Mouse (Mus musculus) megakaryocyte-erythroid progenitor cell, adult 5-6 weeks (primary cell): ENCODE measurements around the gene Nim1k. TPM values are rescaled to one million over a fixed set of nuclear protein-coding genes. Genes with fewer than 3 reads are reported as not detected.
A peak's percentile ranks its signal among the peaks of the same experiment; 100 is the strongest.
"Not testable (repeated sequence)": the region's sequence is repeated elsewhere in the genome, so short reads cannot be mapped to it uniquely, and the experiment has no call there.

Source experiments
- ATAC-seq: replicated peaks from 2 replicates; pipeline ENCODE4 v1.8.0; 2016; ENCODE audit warnings: mild to moderate bottlenecking, inconsistent platforms; ENCODE audit not compliant: severe bottlenecking, poor library complexity, low FRiP score, low TSS enrichment
- total RNA-seq, 2 experiments: library from RNA; stranded (forward) in 1 of 2; stranded (reverse) in 1 of 2; fragments of 200-1000, 215-1000 nt in 1 of 2; fragments of >200 nt in 1 of 2; fragmentation: Nextera tagmentation in 1 of 2; gene quantifications; 2 replicates each; pipeline ENCODE4 v1.2.3; 2014 to 2017

Gene Nim1k
- total RNA-seq, 2 experiments from 2014 or later: 0.33 TPM; not detected in 1

DNA sequence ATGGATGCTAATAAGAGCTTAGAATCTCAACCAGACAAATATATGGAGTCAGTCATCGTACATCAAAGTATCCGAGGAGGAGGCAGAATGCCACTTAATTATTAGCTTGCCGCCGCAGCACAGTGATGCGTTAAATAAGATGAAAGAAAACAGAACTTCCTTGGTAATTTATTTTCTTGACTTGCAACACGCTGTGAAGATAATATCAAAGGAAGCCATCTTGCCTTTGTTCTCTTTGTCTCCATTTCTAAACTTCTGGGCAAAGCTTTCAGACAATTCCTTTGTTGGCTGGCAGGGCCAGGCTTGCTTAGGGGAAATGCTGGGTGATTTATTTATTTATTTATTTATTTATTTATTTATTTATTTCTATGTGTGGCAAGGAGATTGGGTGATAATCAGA lies 24.2 kb downstream of the Nim1k start:
- no peak for ATAC-seq

DNA sequence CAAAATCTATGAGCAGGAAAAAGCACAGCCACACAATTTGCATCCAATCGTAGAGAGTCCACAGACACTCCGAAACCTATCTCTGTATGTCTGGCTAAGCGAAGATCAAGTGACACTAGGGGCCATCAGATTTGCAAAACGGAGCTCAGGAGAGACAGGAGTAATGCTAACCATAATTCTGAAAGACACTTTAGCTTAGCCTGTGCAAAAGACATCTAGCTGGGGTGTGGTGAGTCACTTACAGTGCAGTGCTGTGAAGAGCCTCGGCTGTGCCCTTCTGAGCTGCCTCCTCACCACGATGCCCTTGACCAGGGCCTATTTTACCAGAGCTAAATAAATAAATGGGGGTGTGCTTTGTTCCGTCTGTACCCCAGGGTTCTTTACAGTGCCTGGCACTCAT lies 26.3 kb downstream of the Nim1k start:
- ATAC-seq: no peak

DNA sequence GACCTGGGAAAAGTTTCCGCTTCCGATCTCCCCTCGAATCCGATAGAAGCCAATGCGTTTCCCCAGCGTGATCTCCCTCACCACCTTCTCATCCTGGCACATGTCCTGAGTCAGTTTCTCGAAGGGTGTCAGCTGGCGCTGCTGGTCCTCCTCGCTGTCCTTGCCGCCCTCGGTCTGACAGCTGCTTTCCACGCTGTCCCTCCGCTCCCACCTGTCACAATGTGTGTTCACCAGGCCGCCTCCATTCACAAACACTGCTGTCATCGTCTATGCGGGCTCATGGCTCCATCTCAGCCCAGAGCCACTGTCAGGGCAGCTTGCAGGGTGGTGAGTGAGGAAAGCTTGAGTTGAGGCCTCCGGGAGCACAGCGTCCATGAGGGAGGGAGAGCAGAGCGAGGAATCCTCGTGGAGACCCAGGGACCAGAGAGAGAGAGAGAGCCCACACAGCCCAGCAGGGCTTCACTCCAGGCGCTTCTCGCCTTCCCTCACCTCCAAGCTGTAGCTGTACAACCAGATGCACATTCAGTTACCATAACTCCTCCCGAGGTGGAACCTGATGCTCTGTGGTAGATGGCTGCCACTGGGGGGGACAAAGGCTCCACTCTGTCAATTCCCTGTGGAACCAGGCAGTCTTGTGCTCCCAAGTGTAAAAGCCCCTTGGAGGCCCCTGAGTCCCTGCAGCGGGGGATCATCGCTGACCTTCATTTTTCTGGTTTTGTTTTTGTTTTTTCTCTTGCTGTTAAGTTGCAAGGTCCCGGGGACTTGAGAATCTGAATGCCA lies 27.9 kb downstream of the Nim1k start:
- ATAC-seq: no peak

DNA sequence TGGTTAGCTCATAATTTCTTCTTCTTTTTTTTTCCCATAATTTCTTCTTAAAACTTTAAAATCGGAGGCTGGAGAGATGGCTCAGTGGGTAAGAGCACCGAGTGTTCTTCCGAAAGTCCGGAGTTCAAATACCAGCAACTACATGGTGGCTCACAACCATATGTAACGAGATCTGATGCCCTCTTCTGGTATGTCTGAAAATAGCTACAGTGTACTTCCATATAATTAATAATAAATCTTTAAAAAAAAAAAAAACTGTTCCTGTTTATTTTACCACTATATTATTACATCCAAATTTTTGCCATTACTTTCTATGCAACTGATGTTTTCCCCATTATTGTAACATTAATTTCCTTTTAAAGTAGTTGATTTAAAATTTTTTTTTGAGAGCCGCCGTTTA lies 31.1 kb downstream of the Nim1k start:
- ATAC-seq: no peak

DNA sequence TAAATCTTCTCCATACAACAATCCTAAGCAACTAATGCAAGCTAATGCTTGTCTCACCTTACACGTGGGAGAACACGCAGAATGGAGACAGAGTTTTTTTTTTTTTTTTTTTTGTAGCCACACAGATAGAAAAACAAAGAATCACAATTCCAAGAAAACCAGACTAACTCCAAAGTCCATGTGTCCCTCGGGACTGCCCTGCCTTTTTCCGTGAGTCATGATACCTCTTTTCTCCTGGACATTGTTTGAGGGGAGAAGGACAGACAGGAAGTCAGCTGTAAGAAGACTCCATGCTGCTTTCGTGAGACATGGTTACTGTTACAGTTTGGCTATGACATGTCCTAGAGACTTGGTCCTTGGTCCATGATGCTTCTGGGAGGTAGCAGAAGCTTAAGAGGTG lies 32.3 kb downstream of the Nim1k start:
- ATAC-seq: no peak

DNA sequence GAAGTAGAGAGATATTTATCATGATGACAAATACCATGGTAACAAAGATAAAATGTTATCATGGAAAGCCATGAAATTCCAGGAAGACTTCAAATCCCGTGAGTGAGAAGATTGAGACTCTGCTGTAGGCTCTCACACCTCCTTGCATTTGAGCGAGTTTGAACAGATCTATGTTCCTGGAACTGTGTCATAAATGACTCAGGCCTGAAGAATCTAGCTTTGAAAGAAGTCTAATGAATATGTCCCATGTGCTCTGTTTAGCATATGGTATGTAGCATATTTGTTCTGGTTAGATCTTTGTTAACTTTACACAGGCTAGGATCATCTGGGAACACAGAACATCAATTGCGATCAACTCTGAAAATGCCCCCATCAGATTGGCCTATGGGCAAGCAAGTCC lies 33.2 kb downstream of the Nim1k start:
- no peak for ATAC-seq

DNA sequence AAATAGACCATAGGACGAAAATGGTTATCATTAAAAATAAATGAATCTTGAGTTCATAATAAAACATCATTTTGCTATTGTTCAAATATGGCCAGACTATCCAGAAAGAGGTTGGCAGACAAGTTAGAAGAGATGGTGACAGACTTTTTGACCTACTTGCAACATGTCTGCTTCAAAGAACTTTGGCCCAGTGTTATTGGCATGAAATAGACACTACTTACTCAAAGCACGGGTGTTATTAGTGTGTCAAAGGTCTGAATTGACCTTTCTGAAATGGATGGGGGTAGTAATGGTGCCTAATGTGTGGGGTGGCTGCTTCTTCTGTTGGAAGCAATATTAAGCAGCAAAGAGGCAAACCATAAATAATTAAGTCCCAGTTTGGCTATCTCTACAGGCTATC lies 39.6 kb downstream of the Nim1k start:
- no peak for ATAC-seq

DNA sequence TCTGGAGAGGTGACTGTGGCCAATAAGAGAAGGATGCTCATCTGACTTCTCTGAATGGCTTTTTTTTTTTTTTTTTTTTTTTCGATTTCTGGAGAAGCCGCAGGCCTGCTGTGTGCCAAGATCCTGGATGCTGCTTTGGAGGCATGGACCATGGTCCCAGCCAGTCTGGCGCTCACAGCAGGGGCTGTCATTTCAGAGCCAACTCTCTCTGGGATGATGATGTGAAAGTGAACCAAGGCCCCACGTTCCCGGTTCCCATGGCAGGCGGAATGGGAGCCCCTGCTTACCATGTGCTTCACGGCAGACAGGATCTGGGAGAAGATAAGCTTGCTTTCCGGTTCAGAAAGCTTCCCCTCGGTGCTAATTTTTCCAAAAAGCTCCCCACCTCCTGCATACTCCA lies 41.9 kb downstream of the Nim1k start:
- ATAC-seq: no peak

DNA sequence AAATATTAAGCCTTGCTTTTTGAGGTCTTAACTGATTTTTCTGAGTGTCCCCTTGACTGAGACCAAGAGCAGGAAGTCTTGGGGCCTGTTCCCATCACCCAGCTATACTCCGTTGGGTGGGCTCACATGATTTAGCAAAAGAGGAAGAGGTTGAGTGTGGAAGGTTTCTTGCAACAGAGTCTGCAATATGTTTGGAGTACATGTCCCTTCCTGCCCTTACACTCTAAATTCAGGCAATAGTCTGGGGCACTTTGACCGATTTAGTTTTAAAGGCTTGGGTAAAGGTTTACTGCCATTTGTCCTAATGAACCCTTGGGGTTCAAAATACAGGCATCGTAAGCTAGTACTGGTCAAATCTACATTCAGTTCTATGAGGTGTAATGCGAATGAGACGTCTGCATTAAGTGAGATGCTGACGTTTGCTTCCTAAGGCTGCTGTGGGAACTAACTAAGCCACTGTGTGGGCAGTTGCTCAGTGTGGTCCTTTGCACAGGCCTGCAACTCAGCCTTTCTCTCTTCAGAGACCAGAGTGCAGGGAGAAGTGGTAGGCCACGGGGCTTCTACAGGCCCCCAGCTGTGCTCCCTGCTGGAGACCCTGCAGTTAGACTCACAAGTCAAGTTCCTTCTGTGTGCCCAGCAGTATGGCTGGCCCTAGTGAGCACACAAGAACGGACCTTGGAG lies 42.4 kb downstream of the Nim1k start:
- ATAC-seq: no peak

DNA sequence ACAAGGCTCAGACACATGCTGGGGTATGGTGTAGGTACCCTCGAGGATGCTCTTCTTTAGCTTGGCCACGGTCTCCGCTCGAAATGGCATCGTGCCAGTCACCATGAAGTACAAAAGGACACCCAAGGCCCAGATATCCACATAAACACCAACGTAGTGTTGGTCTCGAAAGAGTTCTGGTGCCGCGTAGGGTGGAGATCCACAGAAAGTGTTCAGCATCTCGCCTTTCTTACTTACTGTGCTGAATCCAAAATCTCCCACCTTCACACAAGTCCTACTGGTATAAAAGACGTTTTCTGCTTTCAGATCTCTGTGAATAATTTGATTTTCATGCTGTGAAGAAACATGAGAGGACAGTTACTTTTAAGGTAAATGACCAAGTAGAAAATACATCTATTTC lies 43.2 kb downstream of the Nim1k start:
- ATAC-seq: no peak

DNA sequence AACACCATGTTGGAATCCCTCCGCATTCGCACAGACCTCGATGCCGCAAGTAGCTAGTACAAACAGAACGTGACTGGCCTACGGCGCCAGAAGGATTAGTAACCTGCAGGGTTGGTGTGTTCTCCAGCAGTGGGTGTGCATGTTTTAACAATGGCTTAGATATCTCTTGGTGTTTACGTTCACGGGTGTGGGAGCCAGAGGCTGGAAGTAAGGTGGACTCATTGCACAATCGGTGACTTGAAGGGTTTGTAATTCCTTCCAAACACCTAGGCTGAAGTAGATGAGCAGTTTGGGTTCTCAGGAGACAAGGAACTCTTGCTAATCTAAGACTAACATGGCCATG lies 45.4 kb downstream of the Nim1k start:
- ATAC-seq: no peak

DNA sequence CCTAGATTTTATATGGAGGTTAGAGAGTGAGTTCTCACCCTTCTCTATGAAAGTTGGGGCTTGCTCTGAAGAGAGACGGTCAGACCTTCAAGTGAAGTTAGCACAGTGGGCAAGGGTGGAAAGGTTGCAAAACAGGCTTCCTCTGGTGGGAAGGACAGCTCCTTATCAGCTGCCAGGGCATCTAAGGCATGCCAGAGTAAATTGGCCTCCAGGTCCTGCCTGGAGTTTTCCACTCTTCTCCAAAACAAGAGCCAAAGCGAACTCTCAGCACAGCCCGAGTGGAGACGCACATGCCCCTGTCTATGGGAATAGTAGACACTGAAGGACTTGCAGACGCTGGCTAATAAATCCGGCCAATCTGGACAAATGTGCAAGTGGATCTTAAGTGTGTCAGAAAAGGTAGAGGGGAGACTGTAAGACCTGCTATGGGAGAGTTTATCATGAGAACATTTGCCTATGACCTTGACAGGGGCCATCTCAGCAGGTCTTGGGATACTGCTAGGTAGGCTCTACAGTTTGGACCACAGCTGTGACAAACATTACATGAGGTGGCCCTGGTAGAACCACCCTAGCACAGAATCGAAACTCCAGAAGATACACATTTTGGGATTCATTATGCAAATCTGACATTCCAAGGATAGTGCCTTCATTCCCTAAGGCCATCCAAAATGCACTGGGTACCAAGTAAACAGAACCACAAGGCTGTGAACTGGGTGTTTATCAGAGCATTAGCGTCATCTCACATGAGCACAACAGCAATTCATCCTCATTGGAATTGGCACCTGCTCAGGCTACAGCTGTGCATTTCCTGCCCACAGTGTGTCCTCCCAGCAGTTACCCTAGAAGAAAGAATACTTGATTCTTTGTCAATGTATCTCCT lies 46.1 kb downstream of the Nim1k start:
- ATAC-seq: peak; percentile 28; the same call in 1 of the 2 replicates

DNA sequence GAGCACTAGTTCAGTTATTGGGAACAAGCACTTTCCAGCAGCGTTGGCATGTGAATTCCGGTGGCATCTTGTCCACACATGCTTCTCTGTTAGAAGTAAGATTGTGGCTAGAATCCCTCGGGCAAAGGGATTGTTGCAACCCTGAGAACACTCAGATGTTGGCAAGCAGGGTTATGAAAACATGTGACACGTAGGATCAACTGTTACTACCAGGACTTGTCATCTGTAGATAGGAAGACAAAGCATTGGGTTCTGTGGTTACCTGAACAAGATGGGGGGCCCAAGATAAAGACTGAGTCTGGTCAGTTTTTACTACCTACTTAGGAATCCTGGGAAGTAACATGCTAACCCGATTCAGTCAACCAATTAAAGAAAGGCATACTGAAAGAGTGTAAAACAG lies 46.7 kb downstream of the Nim1k start:
- peak; percentile 66 for ATAC-seq

DNA sequence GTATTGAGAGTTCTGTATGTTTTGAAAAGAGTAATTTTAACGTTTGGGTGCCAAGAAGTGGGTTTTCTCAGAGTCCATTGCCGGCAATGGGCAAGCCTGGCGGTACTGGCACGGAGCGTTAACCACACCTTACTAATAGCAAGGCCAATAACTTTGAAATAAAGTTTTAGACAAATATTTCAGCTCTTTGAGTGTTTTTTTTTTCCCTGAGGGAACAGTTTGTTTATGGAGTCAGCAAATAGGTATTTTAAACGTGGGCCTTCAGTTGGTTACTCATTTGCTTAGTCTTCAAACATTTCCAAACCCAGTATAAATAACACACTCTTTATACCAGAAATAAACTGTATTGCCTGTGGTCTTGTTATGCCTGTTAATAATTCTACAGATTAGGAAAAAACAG lies 47.8 kb downstream of the Nim1k start:
- ATAC-seq: no peak

DNA sequence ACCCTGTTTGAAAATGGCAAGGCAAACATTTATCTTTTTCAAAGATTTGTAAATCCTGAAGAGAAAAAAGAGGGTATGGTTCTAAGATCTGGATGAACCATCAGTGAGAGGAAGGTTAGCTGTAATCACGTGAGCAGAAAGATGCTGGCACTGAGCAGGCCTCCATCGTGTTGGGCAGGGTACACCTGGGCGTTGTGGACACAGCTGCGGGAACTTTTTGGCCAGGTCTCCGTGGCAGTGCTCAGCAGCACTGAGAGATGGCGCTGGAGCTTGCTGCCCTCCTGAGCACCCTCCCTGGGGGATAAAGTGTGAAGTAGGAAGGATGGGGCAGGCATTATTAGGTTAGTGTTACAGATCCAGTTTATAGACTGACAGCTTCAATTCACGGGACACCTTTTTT lies 48.7 kb downstream of the Nim1k start:
- ATAC-seq: no peak

DNA sequence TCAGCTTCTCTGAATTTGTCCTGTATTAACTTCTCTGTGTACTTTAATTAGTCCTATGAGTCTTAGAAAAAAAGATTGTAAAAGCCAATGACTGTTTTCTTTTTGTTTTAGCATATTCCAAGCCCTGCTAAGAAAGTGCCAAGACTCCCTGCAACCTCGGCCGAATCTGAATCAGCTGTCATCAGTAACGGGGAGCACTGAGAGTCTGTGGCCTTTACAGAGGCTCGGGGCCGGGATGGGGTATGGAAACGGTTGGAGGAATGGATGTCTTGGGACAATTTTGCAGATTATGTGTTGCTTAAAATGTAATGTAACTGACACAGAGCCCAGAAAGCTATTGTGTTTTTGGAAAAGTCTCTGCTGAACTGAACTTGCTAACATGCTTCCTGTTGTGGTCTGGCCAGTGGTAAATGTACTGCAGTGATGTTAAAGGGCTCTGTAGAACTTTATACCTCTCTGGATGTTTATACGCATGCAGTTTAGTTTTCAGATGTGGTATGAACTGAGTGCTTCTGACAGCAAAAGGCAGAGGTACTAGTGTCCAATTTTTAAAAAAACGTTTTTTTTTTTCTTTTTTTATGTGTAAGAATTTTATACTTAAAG lies 49.3 kb downstream of the Nim1k start:
- ATAC-seq: not testable (repeated sequence)

DNA sequence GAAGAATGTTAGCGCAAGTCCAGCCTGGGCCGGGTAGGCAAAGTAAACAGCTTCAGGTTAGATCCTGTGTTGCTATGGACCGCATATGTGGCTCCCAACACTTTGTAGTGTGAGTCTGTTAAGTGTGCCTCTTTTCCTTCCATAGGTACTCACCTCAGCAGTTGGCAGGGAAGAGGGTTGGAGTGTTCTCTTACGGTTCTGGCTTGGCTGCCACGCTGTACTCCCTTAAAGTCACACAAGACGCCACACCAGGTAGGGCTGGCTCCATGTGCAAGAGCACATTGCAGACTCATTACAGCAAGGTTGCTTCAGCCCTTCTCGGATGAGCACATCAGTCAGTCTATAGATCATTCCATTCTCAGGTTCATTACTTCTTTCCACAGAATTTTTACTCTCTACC lies 51.4 kb downstream of the Nim1k start:
- ATAC-seq: no peak

DNA sequence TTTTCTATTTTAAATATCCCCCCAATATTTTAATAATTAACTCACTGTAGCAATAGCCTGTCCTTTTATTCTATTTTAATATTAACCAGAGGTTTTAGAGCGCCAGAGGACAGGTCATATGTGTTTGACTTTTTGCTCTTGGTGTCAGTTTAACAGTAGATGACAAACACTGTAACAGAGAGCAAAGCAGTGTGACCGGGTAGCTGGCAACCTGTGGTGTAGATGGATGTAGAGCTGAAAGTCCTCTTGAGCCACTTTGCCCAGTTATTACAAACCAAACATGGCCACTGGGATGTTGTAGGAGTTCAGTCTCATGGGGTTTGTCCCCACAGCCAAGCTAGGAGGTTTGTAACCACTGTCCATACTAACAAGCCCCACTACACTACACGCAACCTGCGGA lies 57.2 kb downstream of the Nim1k start:
- ATAC-seq: no peak

DNA sequence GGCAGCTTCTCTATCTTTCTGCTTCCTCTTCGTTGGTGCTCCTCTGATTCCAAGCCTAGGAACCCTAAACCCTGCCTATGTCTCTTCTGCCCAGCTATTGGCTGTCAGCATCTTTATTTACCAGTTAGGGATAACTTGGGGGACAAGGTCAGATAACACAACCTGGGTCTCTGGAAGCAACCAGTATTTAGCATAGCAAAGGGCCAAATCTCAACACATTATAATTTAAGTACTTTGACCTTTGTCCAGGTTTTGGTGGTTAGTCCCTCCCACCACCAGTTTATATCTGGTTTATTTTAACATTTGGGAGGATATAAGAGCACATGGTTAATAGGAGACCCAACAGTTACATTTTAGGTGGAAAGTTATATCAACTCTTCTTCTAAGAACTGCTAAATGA lies 59.2 kb downstream of the Nim1k start:
- no peak for ATAC-seq

DNA sequence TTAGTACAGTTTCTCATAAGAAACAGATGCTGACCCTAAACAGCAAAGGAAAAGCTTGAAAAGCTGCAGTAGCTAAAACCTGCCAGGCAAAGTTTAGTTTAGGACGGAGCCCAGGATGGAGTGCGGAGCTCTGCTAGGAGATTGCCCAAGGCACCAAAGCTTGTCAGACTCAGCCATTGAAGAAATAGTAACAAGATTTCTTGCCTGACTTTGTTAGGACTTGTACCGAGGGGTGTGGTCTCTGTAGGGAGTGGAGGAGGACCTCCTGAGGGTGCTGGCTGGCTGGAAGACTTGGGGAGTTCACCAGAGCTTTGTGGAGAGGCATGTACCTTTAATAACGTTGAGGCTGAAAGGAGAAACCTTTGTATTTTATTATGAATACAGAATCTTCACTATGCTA lies 60.0 kb downstream of the Nim1k start:
- no peak for ATAC-seq
